Mouse (Mus musculus): Measurements from ENCODE around the gene Gm438. TPM values are rescaled to one million over a fixed set of nuclear protein-coding genes. Genes with fewer than 3 reads are reported as not detected.
"Not testable (repeated sequence)": the region's sequence is repeated elsewhere in the genome, so short reads cannot be mapped to it uniquely, and the experiment has no call there.

The Gm438 gene
- not detected for total RNA-seq (2021)
- long read RNA-seq = 0 reads

- DNase-seq (ENCODE audit: low spot score in 2 of 2) = no peak
Observed at GRCm38 (mm10) chr4:144786483-144786882, at the start of gene Gm438. Gm438 (minus strand) TSS chr4:144786583.

GRCm38 (mm10) chr4:144824706-144825105 is 38.3 kb upstream of the Gm438 start:
- DNase-seq (ENCODE audit: low spot score in 2 of 2) = no peak

DNA sequence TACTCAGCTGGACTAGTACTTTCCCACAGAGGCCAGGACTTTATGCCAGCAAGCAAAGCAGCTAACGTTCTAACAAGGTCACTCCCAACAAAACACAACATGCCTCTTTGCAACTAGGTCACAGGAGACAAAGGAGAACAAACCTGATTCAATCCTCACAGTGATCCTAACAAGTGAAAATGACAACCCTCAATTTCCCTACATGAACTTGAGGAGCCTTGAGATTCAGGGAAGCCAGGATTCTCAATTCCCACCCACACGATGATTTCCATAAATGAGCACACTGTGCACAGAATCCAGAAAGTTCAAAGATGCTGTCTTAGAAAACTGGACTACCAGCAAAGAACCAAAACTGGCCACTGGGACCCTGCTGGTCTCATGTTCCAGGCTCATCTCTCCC is 37.6 kb upstream of the Gm438 start:
- no peak for DNase-seq (ENCODE audit: low spot score in 2 of 2)

GRCm38 (mm10) chr4:144807135-144807534 is 20.8 kb upstream of the Gm438 start:
- DNase-seq (ENCODE audit: low spot score in 2 of 2) = not testable (repeated sequence)

DNA sequence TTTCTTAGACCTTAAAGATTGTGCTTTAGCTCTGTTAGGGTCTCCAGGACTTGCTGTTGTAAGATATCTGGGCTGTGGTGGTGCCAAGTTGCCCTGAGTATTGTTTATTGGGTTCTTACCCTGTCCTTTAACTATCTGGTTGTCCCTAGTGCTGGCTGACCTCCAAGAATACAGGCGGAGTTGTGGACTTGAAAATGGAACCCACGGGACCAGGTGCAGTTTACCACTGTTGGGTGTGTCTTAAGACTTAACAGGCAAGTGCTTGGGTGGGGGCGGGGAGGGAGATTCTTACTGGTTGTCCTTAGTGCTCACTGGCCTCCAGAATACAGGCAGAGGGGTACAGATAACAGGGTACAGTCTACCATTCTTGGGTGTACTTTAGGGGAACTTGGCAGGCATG is 17.2 kb upstream of the Gm438 start:
- DNase-seq (ENCODE audit: low spot score in 2 of 2) = no peak

GRCm38 (mm10) chr4:144790141-144790540 is 3.8 kb upstream of the Gm438 start:
- DNase-seq (ENCODE audit: low spot score in 2 of 2) = no peak

DNA sequence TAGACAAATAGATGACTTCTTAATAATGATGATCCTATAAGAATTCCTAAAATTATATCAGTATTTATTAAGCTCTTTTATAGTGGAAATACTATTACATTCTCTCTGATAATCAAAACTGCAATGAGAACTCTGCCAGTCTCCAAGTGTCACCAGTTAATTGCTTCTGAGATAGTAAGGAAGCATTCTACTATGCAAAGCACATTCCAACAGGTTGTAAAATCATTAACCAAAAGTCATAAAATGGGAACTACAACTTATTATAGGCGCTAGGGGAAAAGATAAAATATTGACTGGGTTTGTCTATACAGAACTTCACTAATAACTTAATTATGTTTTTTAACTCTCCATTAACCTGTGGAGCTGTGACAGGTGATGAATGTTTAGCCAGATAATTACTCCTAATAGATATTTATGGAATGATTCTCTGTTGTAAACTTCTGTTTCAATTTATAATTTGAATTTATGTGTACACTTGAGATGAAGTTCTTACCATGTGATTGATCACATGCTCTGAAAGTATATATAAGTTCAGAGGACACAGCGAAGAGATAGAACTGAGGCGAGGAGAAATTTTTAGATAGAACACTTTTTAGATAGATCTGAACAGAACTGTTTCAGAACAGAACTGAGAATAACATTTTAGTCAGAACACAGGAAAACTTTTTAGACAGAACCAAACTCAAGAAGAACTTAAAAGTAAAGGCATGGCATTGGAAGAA is 3.7 kb downstream of the Gm438 start:
- DNase-seq (ENCODE audit: low spot score in 2 of 2) = no peak

GRCm38 (mm10) chr4:144765722-144766121 is 20.7 kb downstream of the Gm438 start:
- DNase-seq (ENCODE audit: low spot score in 2 of 2) = peak; percentile 56 to 68

DNA sequence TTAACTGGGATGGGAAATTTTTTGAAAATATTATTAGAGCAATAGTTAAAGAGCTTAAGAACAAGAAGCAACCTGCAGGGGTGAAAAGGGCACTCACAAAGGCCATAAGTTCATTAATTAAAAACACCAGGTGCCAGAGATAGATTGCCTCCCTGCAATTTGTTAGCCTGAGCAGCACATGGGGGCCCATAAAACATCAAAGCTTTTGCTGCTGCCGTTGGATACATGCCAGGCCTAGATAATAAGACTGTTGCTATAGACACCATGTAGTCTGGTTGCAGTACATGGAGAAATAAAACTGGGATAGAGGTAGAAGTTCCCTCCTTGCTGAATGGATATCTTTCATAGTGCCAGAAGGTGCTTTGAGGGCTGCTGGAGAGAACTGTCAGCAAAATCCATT is 37.2 kb downstream of the Gm438 start:
- DNase-seq (ENCODE audit: low spot score in 2 of 2) = no peak

Other genes starting within 250 kb of the Gm438 start
- gene Gm13124, start 221.4 kb downstream of the Gm438 start, total RNA-seq (2021) = not detected
- not detected for gene Aadacl4, start 172.9 kb downstream of the Gm438 start, total RNA-seq (2021)
- not detected for gene Gm436, start 100.2 kb downstream of the Gm438 start, total RNA-seq (2021)
- not detected for gene Gm13178, start 65.2 kb downstream of the Gm438 start, total RNA-seq (2021)
- gene Dhrs3, start 106.2 kb upstream of the Gm438 start, total RNA-seq (2021) = 10 to 100 TPM; 23.2 to 23.3 TPM

All from layer of hippocampus, postnatal 10 days (tissue).